Mouse (Mus musculus) ES-E14 (cell line): ENCODE data around the gene Btbd35f20. TPM values are rescaled to one million over a fixed set of nuclear protein-coding genes. Genes with fewer than 3 reads are reported as not detected.
"Not testable (repeated sequence)": the region's sequence is repeated elsewhere in the genome, so short reads cannot be mapped to it uniquely, and the experiment has no call there.

Experiments used
- DNase-seq: peaks from one replicate; pipeline ENCODE4 v3.0.0-alpha.2; 2013; ENCODE audit warnings: low read depth, low spot score
- H3K27ac ChIP-seq: 2 replicates; pipeline ENCODE4 v1.5.1; 2012; ENCODE audit warnings: low read depth, mild to moderate bottlenecking, low read length, moderate library complexity, mixed read lengths; ENCODE audit not compliant: poor library complexity, insufficient read depth, severe bottlenecking
- H3K36me3 ChIP-seq: 2 replicates; pipeline ENCODE4 v1.6.1; 2012; ENCODE audit warnings: mild to moderate bottlenecking, low read length, moderate library complexity, mixed read lengths; ENCODE audit not compliant: control insufficient read depth, poor library complexity, insufficient read depth, severe bottlenecking
- H3K4me1 ChIP-seq, 2 experiments: fragments of 150-350 bp in 1 of 2; sonication (generic) in 1 of 2; 2 replicates each; pipeline ENCODE4 v1.6.1; 2012; ENCODE audit warnings: low read length in 2 of 2, mild to moderate bottlenecking in 1 of 2, mixed read lengths in 1 of 2; ENCODE audit not compliant: control insufficient read depth in 2 of 2, insufficient read depth in 2 of 2, poor library complexity in 1 of 2
- H3K4me3 ChIP-seq, 2 experiments: fragments of 150-350 bp in 1 of 2; sonication (generic) in 1 of 2; 2 replicates each; pipeline ENCODE4 v1.5.1; 2012; ENCODE audit warnings: low read length in 2 of 2, low read depth in 1 of 2, mild to moderate bottlenecking in 1 of 2, mixed read lengths in 1 of 2; ENCODE audit not compliant: insufficient read depth in 1 of 2, poor library complexity in 1 of 2, severe bottlenecking in 1 of 2
- H3K9ac ChIP-seq: 2 replicates; pipeline ENCODE4 v1.6.1; 2012; ENCODE audit warnings: low read depth, mild to moderate bottlenecking, low read length, mixed read lengths; ENCODE audit not compliant: poor library complexity, insufficient read depth, severe bottlenecking
- H3K9me3 ChIP-seq: fragments of 150-350 bp; sonication (generic); 2 replicates; pipeline ENCODE4 v1.6.1; 2012; ENCODE audit warnings: low read depth, mild to moderate bottlenecking, low read length; ENCODE audit not compliant: control insufficient read depth, insufficient read depth
- in situ Hi-C, 2 experiments: fragments of 600-800 bp; cut with MboI; formaldehyde crosslinking; loops; one replicate each; pipeline ENCODE4 v1.15.1; 2025; ENCODE audit warnings: low sequenced_read_pairs in 2 of 2, inconsistent platforms in 1 of 2; ENCODE audit not compliant: unreplicated experiment in 2 of 2
- total RNA-seq: library from RNA; depleted of rRNA; stranded (reverse); fragments of 300-350 nt; gene quantifications from 2 replicates; pipeline ENCODE4 v1.2.3, GENCODE M21; 2012; rRNA removed

Btbd35f20 gene
- total RNA-seq: not detected in 2 replicates

DNA sequence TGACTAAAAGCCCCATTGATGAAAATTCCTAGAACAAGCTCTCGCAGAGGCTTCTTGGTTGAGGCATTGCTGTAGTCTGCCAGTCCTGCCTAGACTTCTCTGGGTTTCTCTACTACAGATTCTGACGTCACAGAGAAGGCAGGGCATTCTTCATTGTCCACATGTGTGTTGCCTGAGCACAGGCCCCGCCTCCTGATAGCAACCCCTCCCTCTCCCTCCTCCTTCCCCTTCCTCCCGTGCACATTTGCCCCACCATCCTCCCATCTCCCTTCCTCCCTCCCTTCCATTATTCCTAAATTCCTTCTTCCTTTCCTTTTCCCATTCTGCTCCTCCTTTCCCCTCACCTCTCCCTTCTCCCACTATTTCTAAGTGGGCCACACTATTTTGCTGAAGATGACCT lies at the start of gene Btbd35f20:
Gene Btbd35f20, minus strand, starts transcription at position 101 of the 400 bp plus-strand sequence.
- H3K9ac ChIP-seq, H3K9me3 ChIP-seq, H3K27ac ChIP-seq, H3K4me3 ChIP-seq, H3K36me3 ChIP-seq, in situ Hi-C loops, DNase-seq, H3K4me1 ChIP-seq: not testable (repeated sequence)

Other genes with a start within 250 kb of the Btbd35f20 start
- not detected in 2 replicates for gene Btbd35f28, start 94.7 kb downstream of the Btbd35f20 start, total RNA-seq
- gene Btbd35f17, start 79.4 kb upstream of the Btbd35f20 start, total RNA-seq: not detected in 2 replicates